11 mouse cellular contexts compared by ENCODE assay signal in genomic region chr4:3051212-3051611, GRCm38 (mm10).
A peak's percentile ranks its signal among the peaks of the same experiment; 100 is the strongest.
DNase-seq lines count a peak whose midpoint lies in the region; ATAC-seq and TF ChIP-seq lines count a peak whose summit lies in the region.
"Had no signal": no experiment of that assay in that cellular context is flagged by ENCODE, and none has a peak within 500 bp of the region (broad histone marks: within the 10 kb centered on the region; RNA-seq: fewer than 3 reads in every experiment).

No protein-coding gene starts in this region.

- no peak overlapping the region for H3K9ac ChIP-seq in heart, postnatal 0 days (replicated peaks; ENCODE audit: low read depth, low read length)
- no peak overlapping the region for H3K9ac ChIP-seq in heart, embryonic 11.5 days (ENCODE audit: low read depth, low read length)

- H3K4me2 ChIP-seq in heart, postnatal 0 days (ENCODE audit: low read depth, low read length), result no peak overlapping the region
- no peak overlapping the region for H3K4me2 ChIP-seq in heart, embryonic 11.5 days

- DNase-seq in heart, postnatal 0 days (ENCODE audit: low spot score), result no peak
- peak; percentile 1 for DNase-seq in lung, adult 2 months
- no peak for DNase-seq in lung, adult 18-20 months
- DNase-seq in urinary bladder, postnatal 14 days (ENCODE audit: low spot score), result peak; percentile 1
- no peak for DNase-seq in urinary bladder, adult 18-20 months (ENCODE audit: low spot score in 2 of 2)
- no peak for DNase-seq in retina, embryonic 14.5 days (ENCODE audit: low spot score)
- no peak for DNase-seq in layer of hippocampus, postnatal 10 days (ENCODE audit: low spot score in 2 of 2)
- DNase-seq: adrenal gland, adult 8-10 months had no signal

- H3K9me3 ChIP-seq in heart, postnatal 0 days (replicated peaks; ENCODE audit: control insufficient read depth, low read length), result peaks cover 62% of the 10 kb centered on the region
- peaks cover 65% of the 10 kb centered on the region for H3K9me3 ChIP-seq in heart, embryonic 11.5 days (replicated peaks; ENCODE audit: control insufficient read depth, low read length)

- no peak for TF ChIP-seq POLR2A in lung, adult 2 months (IDR thresholded peaks at IDR 0.05; ENCODE audit: borderline replicate concordance, extremely low read depth, low read depth, low read length)

- 0 out of 2 replicates have a peak, but pooled peaks have one; percentile 9 for ATAC-seq in heart, postnatal 0 days (ENCODE audit: insufficient read depth, low read depth)
- ATAC-seq in heart, embryonic 11.5 days (replicated peaks; ENCODE audit: insufficient number of reproducible peaks, low FRiP score, low TSS enrichment), result no peak
- ATAC-seq: Patski had no signal

- 58% methylated on average over 5 of the region's 5 CpGs for WGBS in heart, postnatal 0 days
- 66% methylated on average over 5 of the region's 5 CpGs for WGBS in heart, embryonic 11.5 days (ENCODE audit: insufficient replicate concordance)
- WGBS in lung, adult 2 months, result 64% methylated on average over 5 of the region's 5 CpGs

- no peaks in the 10 kb centered on the region for H3K36me3 ChIP-seq in heart, postnatal 0 days (replicated peaks; ENCODE audit: control insufficient read depth, insufficient read depth, low read length)
- H3K36me3 ChIP-seq in heart, embryonic 11.5 days (ENCODE audit: control insufficient read depth, insufficient read depth, low read length), result peaks cover 6% of the 10 kb centered on the region; the same call in 1 of the 2 replicates

- no peaks in the 10 kb centered on the region for H3K4me1 ChIP-seq in heart, postnatal 0 days (ENCODE audit: control insufficient read depth, insufficient read depth)
- no peaks in the 10 kb centered on the region for H3K4me1 ChIP-seq in heart, embryonic 11.5 days (ENCODE audit: control insufficient read depth, insufficient read depth, low read length)
- H3K4me1 ChIP-seq in lung, adult 2 months (ENCODE audit: control insufficient read depth, insufficient read depth, low read length), result no peaks in the 10 kb centered on the region

- no peak for TF ChIP-seq EP300 in heart, postnatal 0 days (IDR thresholded peaks at IDR 0.05; ENCODE audit: low read depth)

- no peak for TF ChIP-seq CTCF in heart, postnatal 0 days (IDR thresholded peaks at IDR 0.05; ENCODE audit: low read depth)
- TF ChIP-seq CTCF in lung, adult 2 months (IDR thresholded peaks at IDR 0.05; ENCODE audit: insufficient read depth, low read length), result no peak

- H3K4me3 ChIP-seq in heart, postnatal 0 days (ENCODE audit: low read depth, low read length), result no peak overlapping the region
- no peak overlapping the region for H3K4me3 ChIP-seq in heart, embryonic 11.5 days (ENCODE audit: low read depth, low read length)
- no peak overlapping the region for H3K4me3 ChIP-seq in lung, adult 2 months (replicated peaks; ENCODE audit: extremely low read depth, low read depth, low read length)
- H3K4me3 ChIP-seq: erythroblast, embryonic 14.5 days had no signal

- H3K27me3 ChIP-seq in heart, postnatal 0 days (ENCODE audit: control insufficient read depth, insufficient read depth, low read length), result no peaks in the 10 kb centered on the region
- no peaks in the 10 kb centered on the region for H3K27me3 ChIP-seq in heart, embryonic 11.5 days (ENCODE audit: control insufficient read depth, insufficient read depth, low read length)
- H3K27me3 ChIP-seq: Patski had no signal

- H3K27ac ChIP-seq in heart, postnatal 0 days (ENCODE audit: low read depth), result no peak overlapping the region
- no peak overlapping the region for H3K27ac ChIP-seq in heart, embryonic 11.5 days (ENCODE audit: low read depth, low read length)

Comparison
In these comparisons a context has a peak if more than half of its experiments do, and no peak if none do; other contexts are left out.
1. DNase-seq: peak in lung, adult 2 months (single experiment) and urinary bladder, postnatal 14 days (single experiment); none in heart, postnatal 0 days (single experiment), lung, adult 18-20 months (0 of 2), urinary bladder, adult 18-20 months (0 of 2), retina, embryonic 14.5 days (single experiment) and layer of hippocampus, postnatal 10 days (0 of 2).